Mouse (Mus musculus) ES-E14 (cell line): ENCODE measurements around the gene Urm1. TPM values are rescaled to one million over a fixed set of nuclear protein-coding genes. Genes with fewer than 3 reads are reported as not detected.

Source experiments
- DNase-seq: peaks from one replicate; pipeline ENCODE4 v3.0.0-alpha.2; 2013; ENCODE audit warnings: low read depth, low spot score
- H3K27ac ChIP-seq: 2 replicates; pipeline ENCODE4 v1.5.1; 2012; ENCODE audit warnings: low read depth, mild to moderate bottlenecking, low read length, moderate library complexity, mixed read lengths; ENCODE audit not compliant: poor library complexity, insufficient read depth, severe bottlenecking
- H3K36me3 ChIP-seq: 2 replicates; pipeline ENCODE4 v1.6.1; 2012; ENCODE audit warnings: mild to moderate bottlenecking, low read length, moderate library complexity, mixed read lengths; ENCODE audit not compliant: control insufficient read depth, poor library complexity, insufficient read depth, severe bottlenecking
- H3K4me1 ChIP-seq, 2 experiments: fragments of 150-350 bp in 1 of 2; sonication (generic) in 1 of 2; 2 replicates each; pipeline ENCODE4 v1.6.1; 2012; ENCODE audit warnings: low read length in 2 of 2, mild to moderate bottlenecking in 1 of 2, mixed read lengths in 1 of 2; ENCODE audit not compliant: control insufficient read depth in 2 of 2, insufficient read depth in 2 of 2, poor library complexity in 1 of 2
- H3K4me3 ChIP-seq, 2 experiments: fragments of 150-350 bp in 1 of 2; sonication (generic) in 1 of 2; 2 replicates each; pipeline ENCODE4 v1.5.1; 2012; ENCODE audit warnings: low read length in 2 of 2, low read depth in 1 of 2, mild to moderate bottlenecking in 1 of 2, mixed read lengths in 1 of 2; ENCODE audit not compliant: insufficient read depth in 1 of 2, poor library complexity in 1 of 2, severe bottlenecking in 1 of 2
- H3K9ac ChIP-seq: 2 replicates; pipeline ENCODE4 v1.6.1; 2012; ENCODE audit warnings: low read depth, mild to moderate bottlenecking, low read length, mixed read lengths; ENCODE audit not compliant: poor library complexity, insufficient read depth, severe bottlenecking
- H3K9me3 ChIP-seq: fragments of 150-350 bp; sonication (generic); 2 replicates; pipeline ENCODE4 v1.6.1; 2012; ENCODE audit warnings: low read depth, mild to moderate bottlenecking, low read length; ENCODE audit not compliant: control insufficient read depth, insufficient read depth
- CHD2 ChIP-seq: IDR thresholded peaks from 2 replicates; pipeline ENCODE4 v1.6.1; 2014; ENCODE audit warnings: mild to moderate bottlenecking, low read depth, low read length, inconsistent platforms
- ZC3H11A ChIP-seq: IDR thresholded peaks from 2 replicates; pipeline ENCODE4 v1.6.1; 2012; ENCODE audit warnings: low read depth, mild to moderate bottlenecking, inconsistent platforms, low read length, borderline replicate concordance
- ZNF384 ChIP-seq: IDR thresholded peaks from 2 replicates; pipeline ENCODE4 v1.6.1; 2012; ENCODE audit warnings: low read depth, low read length, inconsistent platforms
- in situ Hi-C, 2 experiments: fragments of 600-800 bp; cut with MboI; formaldehyde crosslinking; loops; one replicate each; pipeline ENCODE4 v1.15.1; 2025; ENCODE audit warnings: low sequenced_read_pairs in 2 of 2, inconsistent platforms in 1 of 2; ENCODE audit not compliant: unreplicated experiment in 2 of 2
- total RNA-seq: library from RNA; depleted of rRNA; stranded (reverse); fragments of 300-350 nt; gene quantifications from 2 replicates; pipeline ENCODE4 v1.2.3, GENCODE M21; 2012; rRNA removed

Gene Urm1
- total RNA-seq, 1 experiment = 50.8 TPM

- Histone ChIP-seq H3K9ac (no peak overlapping the region), H3K36me3 (peaks cover 40% of the 10 kb centered on the region), H3K9me3 (no peaks in the 10 kb centered on the region), H3K4me1 (peaks cover 0 to 13% of the 10 kb centered on the region in 2 experiments; a peak in 1 of 4 replicates), H3K4me3 (no peak overlapping the region), H3K27ac (no peak overlapping the region)
- no peak for DNase-seq
- in situ Hi-C loops = no loop called here
- TF ChIP-seq ZC3H11A (no peak), ZNF384 (no peak), CHD2 (no peak)
Observed at GRCm38 (mm10) chr2:29891773-29892172, 71.9 kb downstream of the Urm1 start.

Other genes with a start within 250 kb of the Urm1 start
- 48.5 and 54.6 TPM in 2 replicates for gene Rapgef1, start 200.4 kb upstream of the Urm1 start, total RNA-seq
- gene Gm13420, start 68.4 kb upstream of the Urm1 start, total RNA-seq = 0.27 and 0.42 TPM in 2 replicates
- gene Gm13547, start 60.8 kb upstream of the Urm1 start, total RNA-seq = not detected in 2 replicates
- 18.3 and 30.4 TPM in 2 replicates for gene Coq4, start 32.6 kb upstream of the Urm1 start, total RNA-seq
- 78.5 and 108 TPM in 2 replicates for gene Trub2, start 31.6 kb upstream of the Urm1 start, total RNA-seq
- 38.9 and 47.7 TPM in 2 replicates for gene Slc27a4, start 17.4 kb upstream of the Urm1 start, total RNA-seq
- 15.8 and 24.5 TPM in 2 replicates for gene Cercam, start 49.1 kb downstream of the Urm1 start, total RNA-seq
- 123 and 217 TPM in 2 replicates for gene Odf2, start 69.1 kb downstream of the Urm1 start, total RNA-seq
- 64.8 and 69.0 TPM in 2 replicates for gene Gle1, start 115.4 kb downstream of the Urm1 start, total RNA-seq
- 340 and 423 TPM in 2 replicates for gene Sptan1, start 145.5 kb downstream of the Urm1 start, total RNA-seq
- 22.6 and 35.2 TPM in 2 replicates for gene Wdr34, start 228.8 kb downstream of the Urm1 start, total RNA-seq
- 695 and 901 TPM in 2 replicates for gene Set, start 237.3 kb downstream of the Urm1 start, total RNA-seq